Mouse (Mus musculus): ENCODE measurements around the gene Supt4a. TPM values are rescaled to one million over a fixed set of nuclear protein-coding genes. Genes with fewer than 3 reads are reported as not detected.

Gene Supt4a
- total and polyA plus RNA-seq, 3 experiments, result 15.4 to 155 (median 64.1) TPM

DNA sequence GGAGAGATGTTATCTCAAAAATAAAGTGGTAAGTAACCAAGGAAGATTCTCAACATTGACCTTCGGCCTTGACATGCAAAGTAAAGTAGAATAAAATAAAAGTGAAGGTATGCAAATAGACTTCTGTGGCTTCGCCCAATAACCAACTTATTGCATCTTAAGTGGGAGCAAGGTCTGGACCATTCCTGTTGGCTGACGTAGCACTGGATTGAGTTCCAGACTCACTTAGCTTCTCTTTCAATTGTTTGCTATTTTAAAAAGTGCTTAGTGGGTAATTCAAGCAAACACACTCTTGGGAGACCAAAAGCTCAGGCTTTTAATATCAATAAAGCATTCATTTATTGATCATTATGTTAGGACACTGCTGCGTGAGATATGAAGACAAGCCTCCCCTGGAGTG is 39.2 kb upstream of the Supt4a start:
- H3K4me3 ChIP-seq (ENCODE audit: low read depth, low read length), result no peak overlapping the region
- ATAC-seq (ENCODE audit: extremely low read depth, insufficient number of reproducible peaks, low FRiP score, poor library complexity, severe bottlenecking) (no peak), DNase-seq (ENCODE audit: low spot score) (no peak)
- H3K27me3 ChIP-seq (ENCODE audit: insufficient read depth, low read length), result no peaks in the 10 kb centered on the region
- H3K4me1 ChIP-seq (ENCODE audit: insufficient read depth, low read depth, low read length), result peaks cover 52% of the 10 kb centered on the region
- TF ChIP-seq GATA1 (IDR thresholded peaks at IDR 0.05; ENCODE audit: borderline replicate concordance, low read length) (no peak), GATA2 (IDR thresholded peaks at IDR 0.05; ENCODE audit: borderline replicate concordance, low read depth, low read length) (no peak), CTCF (IDR thresholded peaks at IDR 0.05; ENCODE audit: low read depth, low read length) (no peak), TAL1 (conservative IDR thresholded peaks at IDR 0.05; ENCODE audit: low read depth, low read length) (no peak), POLR2AphosphoS5 (IDR thresholded peaks at IDR 0.05; ENCODE audit: insufficient replicate concordance, low read depth, low read length) (no peak)
- H3K9me3 ChIP-seq (replicated peaks), result no peaks in the 10 kb centered on the region
- H3K36me3 ChIP-seq (replicated peaks), result peaks cover 51% of the 10 kb centered on the region

DNA sequence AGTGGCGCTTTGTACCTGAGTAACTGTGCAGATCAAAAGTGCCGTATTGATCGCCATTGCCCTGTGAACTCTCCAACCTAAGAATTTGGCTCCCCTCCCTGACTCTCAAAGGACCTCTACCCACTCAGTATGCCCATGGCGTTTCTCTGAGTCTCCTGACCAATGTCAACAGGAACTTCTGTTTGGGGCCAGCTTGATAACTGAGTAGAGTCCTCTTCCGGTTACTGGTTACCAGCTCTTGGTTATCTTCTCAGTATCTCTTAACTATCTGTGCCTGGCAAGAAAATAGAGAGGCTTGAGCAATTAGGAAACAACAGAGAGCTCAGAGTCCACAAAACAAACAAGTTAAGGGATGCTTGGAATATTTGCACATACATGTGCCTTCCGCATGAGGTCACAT is 36.2 kb upstream of the Supt4a start:
- no peak for TF ChIP-seq POLR2AphosphoS5 (IDR thresholded peaks at IDR 0.05; ENCODE audit: insufficient replicate concordance, low read depth, low read length)
- no peak for TF ChIP-seq CTCF (IDR thresholded peaks at IDR 0.05; ENCODE audit: low read depth, low read length)
- no peak for TF ChIP-seq GATA2 (IDR thresholded peaks at IDR 0.05; ENCODE audit: borderline replicate concordance, low read depth, low read length)
- no peak for TF ChIP-seq GATA1 (IDR thresholded peaks at IDR 0.05; ENCODE audit: borderline replicate concordance, low read length)
- TF ChIP-seq TAL1 (conservative IDR thresholded peaks at IDR 0.05; ENCODE audit: low read depth, low read length), result no peak
- Histone ChIP-seq H3K9me3 (replicated peaks) (no peaks in the 10 kb centered on the region), H3K4me3 (ENCODE audit: low read depth, low read length) (no peak overlapping the region), H3K27me3 (ENCODE audit: insufficient read depth, low read length) (no peaks in the 10 kb centered on the region), H3K4me1 (ENCODE audit: insufficient read depth, low read depth, low read length) (peaks cover 72% of the 10 kb centered on the region), H3K36me3 (replicated peaks) (peaks cover 64% of the 10 kb centered on the region)
- no peak for DNase-seq (ENCODE audit: low spot score)
- ATAC-seq (ENCODE audit: extremely low read depth, insufficient number of reproducible peaks, low FRiP score, poor library complexity, severe bottlenecking), result no peak

DNA sequence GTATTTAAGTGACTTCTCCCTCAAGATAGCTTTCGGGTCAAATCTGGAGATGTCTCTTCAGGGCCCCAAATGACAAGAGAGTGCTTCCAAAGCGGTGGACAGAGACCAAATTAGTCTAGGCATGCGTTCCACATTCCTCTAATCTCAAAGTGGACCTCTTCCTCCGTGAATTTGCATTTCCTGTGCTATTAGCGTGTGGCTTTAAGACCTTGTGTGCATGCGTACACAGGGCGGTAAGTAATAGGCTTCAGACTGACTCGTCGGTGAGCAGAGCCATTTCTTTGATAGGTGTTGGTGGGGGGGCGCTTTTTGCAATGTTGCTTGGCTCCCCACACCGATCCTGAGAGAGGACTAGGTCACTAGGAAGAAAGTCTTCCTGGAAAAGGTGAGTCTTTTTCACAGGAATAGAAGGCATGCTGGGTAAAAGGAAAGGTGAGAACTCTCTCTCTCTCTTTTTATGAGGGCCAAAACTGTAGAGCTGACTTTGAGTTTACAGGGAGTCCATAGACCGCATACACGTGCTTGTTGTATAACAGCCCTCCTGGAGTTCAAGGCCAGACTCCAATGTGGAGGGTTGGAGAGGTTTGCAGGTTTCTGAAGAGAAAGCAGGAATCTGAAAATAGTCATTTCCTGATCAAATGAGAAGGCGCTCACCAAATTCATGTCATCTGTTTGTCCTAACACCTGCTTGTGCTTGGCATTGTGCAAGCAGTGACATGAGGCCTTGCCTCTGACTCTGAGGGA is 35.3 kb upstream of the Supt4a start:
- H3K27me3 ChIP-seq (ENCODE audit: insufficient read depth, low read length), result no peaks in the 10 kb centered on the region
- DNase-seq (ENCODE audit: low spot score) (no peak), ATAC-seq (ENCODE audit: extremely low read depth, insufficient number of reproducible peaks, low FRiP score, poor library complexity, severe bottlenecking) (no peak)
- peaks cover 65% of the 10 kb centered on the region for H3K36me3 ChIP-seq (replicated peaks)
- no peak for TF ChIP-seq GATA2 (IDR thresholded peaks at IDR 0.05; ENCODE audit: borderline replicate concordance, low read depth, low read length)
- no peak for TF ChIP-seq TAL1 (conservative IDR thresholded peaks at IDR 0.05; ENCODE audit: low read depth, low read length)
- TF ChIP-seq GATA1 (IDR thresholded peaks at IDR 0.05; ENCODE audit: borderline replicate concordance, low read length), result no peak
- no peak for TF ChIP-seq POLR2AphosphoS5 (IDR thresholded peaks at IDR 0.05; ENCODE audit: insufficient replicate concordance, low read depth, low read length)
- no peak for TF ChIP-seq CTCF (IDR thresholded peaks at IDR 0.05; ENCODE audit: low read depth, low read length)
- H3K4me3 ChIP-seq (ENCODE audit: low read depth, low read length), result no peak overlapping the region
- no peaks in the 10 kb centered on the region for H3K9me3 ChIP-seq (replicated peaks)
- H3K4me1 ChIP-seq (ENCODE audit: insufficient read depth, low read depth, low read length), result peaks cover 73% of the 10 kb centered on the region

GRCm38 (mm10) chr11:87703654-87704053 is 33.7 kb upstream of the Supt4a start:
- Histone ChIP-seq H3K4me3 (ENCODE audit: low read depth, low read length) (no peak overlapping the region; the same call in 1 of the 2 replicates), H3K9me3 (replicated peaks) (no peaks in the 10 kb centered on the region), H3K4me1 (ENCODE audit: insufficient read depth, low read depth, low read length) (peaks cover 84% of the 10 kb centered on the region), H3K36me3 (replicated peaks) (peaks cover 68% of the 10 kb centered on the region), H3K27me3 (ENCODE audit: insufficient read depth, low read length) (no peaks in the 10 kb centered on the region)
- DNase-seq (ENCODE audit: low spot score) (peak; percentile 19), ATAC-seq (ENCODE audit: extremely low read depth, insufficient number of reproducible peaks, low FRiP score, poor library complexity, severe bottlenecking) (peak; percentile 72)
- no peak for TF ChIP-seq CTCF (IDR thresholded peaks at IDR 0.05; ENCODE audit: low read depth, low read length)
- peak; percentile 82 for TF ChIP-seq TAL1 (conservative IDR thresholded peaks at IDR 0.05; ENCODE audit: low read depth, low read length)

DNA sequence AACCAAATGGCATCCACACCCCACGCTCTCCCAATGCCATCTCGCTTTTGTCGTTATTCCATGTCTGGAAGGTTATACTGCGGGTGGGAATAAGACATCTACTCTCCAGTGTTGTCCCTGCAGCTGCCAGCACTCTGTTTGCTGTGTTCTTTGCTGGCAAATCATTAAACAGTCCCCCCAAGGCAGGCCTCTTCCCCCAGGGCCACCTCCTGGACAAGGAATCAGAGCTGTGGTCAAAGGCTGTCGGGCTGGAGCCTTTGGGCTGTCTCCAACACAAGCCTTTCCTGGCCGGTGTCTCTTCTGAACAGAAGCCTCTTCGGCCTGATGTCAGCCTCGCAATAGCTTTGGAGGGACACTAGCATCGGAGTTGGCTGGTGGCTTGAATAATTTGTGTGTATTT is 33.1 kb upstream of the Supt4a start:
- Histone ChIP-seq H3K4me3 (ENCODE audit: low read depth, low read length) (no peak overlapping the region; the same call in 1 of the 2 replicates), H3K9me3 (replicated peaks) (no peaks in the 10 kb centered on the region), H3K27me3 (ENCODE audit: insufficient read depth, low read length) (no peaks in the 10 kb centered on the region), H3K4me1 (ENCODE audit: insufficient read depth, low read depth, low read length) (peaks cover 90% of the 10 kb centered on the region), H3K36me3 (replicated peaks) (peaks cover 64% of the 10 kb centered on the region)
- no peak for TF ChIP-seq GATA1 (IDR thresholded peaks at IDR 0.05; ENCODE audit: borderline replicate concordance, low read length)
- TF ChIP-seq TAL1 (conservative IDR thresholded peaks at IDR 0.05; ENCODE audit: low read depth, low read length), result no peak
- no peak for TF ChIP-seq CTCF (IDR thresholded peaks at IDR 0.05; ENCODE audit: low read depth, low read length)
- no peak for TF ChIP-seq GATA2 (IDR thresholded peaks at IDR 0.05; ENCODE audit: borderline replicate concordance, low read depth, low read length)
- no peak for TF ChIP-seq POLR2AphosphoS5 (IDR thresholded peaks at IDR 0.05; ENCODE audit: insufficient replicate concordance, low read depth, low read length)
- ATAC-seq (ENCODE audit: extremely low read depth, insufficient number of reproducible peaks, low FRiP score, poor library complexity, severe bottlenecking) (no peak), DNase-seq (ENCODE audit: low spot score) (no peak)

GRCm38 (mm10) chr11:87707570-87707969 is 29.8 kb upstream of the Supt4a start:
- peaks cover 91% of the 10 kb centered on the region for H3K4me1 ChIP-seq (ENCODE audit: insufficient read depth, low read depth, low read length)
- no peak overlapping the region for H3K4me3 ChIP-seq (ENCODE audit: low read depth, low read length)
- ATAC-seq (ENCODE audit: extremely low read depth, insufficient number of reproducible peaks, low FRiP score, poor library complexity, severe bottlenecking) (no peak), DNase-seq (ENCODE audit: low spot score) (no peak)
- H3K36me3 ChIP-seq (replicated peaks), result peaks cover 66% of the 10 kb centered on the region
- TF ChIP-seq POLR2AphosphoS5 (IDR thresholded peaks at IDR 0.05; ENCODE audit: insufficient replicate concordance, low read depth, low read length) (no peak), GATA2 (IDR thresholded peaks at IDR 0.05; ENCODE audit: borderline replicate concordance, low read depth, low read length) (no peak), GATA1 (IDR thresholded peaks at IDR 0.05; ENCODE audit: borderline replicate concordance, low read length) (no peak), TAL1 (conservative IDR thresholded peaks at IDR 0.05; ENCODE audit: low read depth, low read length) (no peak), CTCF (IDR thresholded peaks at IDR 0.05; ENCODE audit: low read depth, low read length) (no peak)
- no peaks in the 10 kb centered on the region for H3K27me3 ChIP-seq (ENCODE audit: insufficient read depth, low read length)
- no peaks in the 10 kb centered on the region for H3K9me3 ChIP-seq (replicated peaks)
